Mouse (Mus musculus) embryonic stem cell, embryonic (primary cell): ENCODE measurements around the gene Snx21.

Experiments used
- CTCF ChIA-PET, 4 experiments: fragments of 300-600 bp in 2 of 4; fragments of 350-600 bp in 2 of 4; sonication (Branson Sonifier 250); formaldehyde crosslinking; loops; one replicate each; lab custom pipeline; 2022; ENCODE audit warnings: inconsistent platforms in 2 of 4; lab: Charles Lee
- POLR2A ChIA-PET, 4 experiments: fragments of 300-600 bp in 2 of 4; fragments of 350-600 bp in 2 of 4; sonication (Branson Sonifier 250); formaldehyde crosslinking; loops; one replicate each; lab custom pipeline; 2022; ENCODE audit warnings: antibody characterized with exemption in 4 of 4, inconsistent platforms in 1 of 4; lab: Charles Lee

Snx21 gene

DNA sequence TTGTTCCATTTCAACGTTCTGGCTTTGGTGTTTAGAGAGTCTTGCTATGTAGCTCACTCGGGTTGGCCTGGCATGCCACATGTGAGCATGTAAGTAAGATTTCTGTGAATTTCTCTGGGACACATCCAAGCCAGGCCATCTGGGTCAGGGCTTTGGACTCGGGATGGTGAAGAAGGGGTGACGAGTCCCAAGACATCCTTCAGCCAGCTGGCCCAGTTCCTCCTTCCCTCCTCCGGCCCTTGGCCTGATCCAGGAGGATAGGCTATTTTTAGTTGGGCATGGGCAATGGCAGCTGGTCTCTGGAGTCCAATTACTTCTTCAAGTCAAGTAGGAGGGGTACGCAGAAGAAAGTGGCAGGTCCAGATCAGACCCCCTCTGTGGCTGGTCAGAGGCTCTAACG is 6.8 kb upstream of the Snx21 start:
- POLR2A ChIA-PET = interaction anchor here in 2 of 4 experiments (1.5 to 23.4 kb wide), 3 partner anchors 13 to 26 kb away, joined by 3 to 366 read pairs (median 5); partner anchors contain the start of genes Acot8 (in 1 of the 2), Ube2c (in 1 of the 2) and Zswim3 (in 1 of the 2)
- CTCF ChIA-PET = interaction anchor here in 2 of 4 experiments (1.1 to 2.2 kb wide), 2 partner anchors 15 kb away, joined by 3 to 6 read pairs; no protein-coding TSS in a partner anchor

DNA sequence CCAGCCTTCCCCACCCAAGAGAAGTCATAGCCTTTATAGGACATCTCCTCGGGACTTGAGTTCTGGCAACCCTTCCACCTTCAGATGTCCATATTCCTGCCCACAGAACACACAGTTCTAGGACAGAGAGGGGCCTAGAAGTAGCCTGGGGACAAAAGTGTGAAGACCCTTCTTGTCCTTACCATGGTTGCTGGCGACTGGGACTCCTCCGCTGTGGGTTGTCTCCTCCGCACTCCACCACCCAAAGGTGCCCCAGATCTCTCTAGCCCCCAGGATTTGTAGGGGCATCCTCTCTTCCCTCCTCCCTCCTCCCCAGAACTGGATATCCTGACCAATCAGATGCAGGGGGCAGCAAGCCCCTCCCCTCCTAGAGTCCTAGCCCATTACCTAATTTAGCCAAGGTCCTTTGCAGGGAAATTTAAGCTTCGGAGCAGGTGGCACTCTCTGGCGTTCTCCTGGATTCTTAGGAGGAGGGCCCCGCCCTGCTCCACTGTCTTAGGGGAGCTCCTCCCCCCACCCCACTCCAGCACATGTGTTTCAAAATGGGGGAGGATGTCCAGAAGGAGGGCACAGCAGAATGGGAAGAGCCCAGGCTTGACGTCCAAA is 6.0 kb upstream of the Snx21 start, which contains the start of gene Tnnc2:
Gene Tnnc2, minus strand, starts transcription at position 487 of the 606 bp plus-strand sequence.
- ChIA-PET CTCF (interaction anchor here in 3 of 4 experiments (0.6 to 1.7 kb wide), 4 partner anchors 9 to 15 kb away, joined by 3 to 6 read pairs (median 4); no protein-coding TSS in a partner anchor), POLR2A (interaction anchor here (0.6 to 23.4 kb wide), 15 partner anchors 10 to 1207 kb away, joined by 3 to 366 read pairs (median 5); partner anchors contain the start of genes Acot8 (in 3 of the 4), Zswim3 (in 3 of the 4), Ube2c (in 2 of the 4) and Zswim1 (in 1 of the 4))

DNA sequence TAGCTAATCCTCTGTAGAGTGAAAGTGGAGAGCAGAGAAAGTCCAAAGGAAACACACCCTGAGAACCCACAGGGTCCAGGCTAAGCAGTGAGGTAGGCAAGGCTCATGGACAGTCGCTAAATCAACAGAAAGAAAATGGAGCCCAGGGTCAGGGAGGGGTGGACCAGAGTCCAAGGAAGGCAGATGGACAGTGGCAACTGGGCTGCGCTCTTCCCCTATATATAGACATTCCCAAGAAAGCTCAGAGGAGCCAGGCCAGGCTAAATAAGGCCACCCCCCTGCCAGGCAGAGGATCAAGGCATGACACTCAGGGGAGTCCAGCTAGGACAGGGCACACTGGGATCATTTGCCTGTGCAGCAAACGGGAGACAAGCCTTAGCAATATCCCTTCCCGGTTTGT is 3.7 kb upstream of the Snx21 start:
- CTCF ChIA-PET = interaction anchor here in 3 of 4 experiments (1.0 to 5.3 kb wide), 5 partner anchors 10 to 12 kb away, joined by 3 to 42 read pairs (median 4); no protein-coding TSS in a partner anchor

DNA sequence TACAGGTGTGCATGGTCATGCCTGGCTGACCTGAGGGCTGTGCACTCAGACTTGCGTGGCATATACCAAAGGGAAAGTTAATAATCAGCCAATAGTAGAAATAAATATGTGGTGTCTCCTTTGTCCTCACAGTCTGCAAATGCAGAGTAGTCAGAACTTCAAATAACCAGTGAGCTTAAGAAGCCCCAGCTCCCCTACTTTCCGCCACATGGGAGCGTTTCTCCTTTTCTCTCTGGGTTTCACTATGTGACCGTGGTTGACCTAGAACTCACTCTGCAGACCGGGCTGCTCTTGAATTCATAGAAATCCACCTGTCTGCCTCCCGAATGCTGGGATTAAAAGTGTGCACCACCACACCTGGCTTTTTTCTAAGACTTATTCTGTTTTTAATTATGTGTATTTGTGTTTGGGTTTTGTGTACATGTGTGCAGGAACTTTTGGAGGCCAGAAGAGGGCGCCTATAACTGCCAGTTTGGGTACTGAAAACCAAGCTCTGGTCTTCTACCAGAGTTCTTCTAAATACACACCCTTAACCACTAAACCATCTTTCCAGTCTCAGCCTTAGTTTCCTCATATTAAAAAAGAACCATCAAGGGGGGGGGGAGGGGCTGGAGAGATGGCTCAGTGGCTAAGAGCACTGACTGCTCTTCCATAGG is 1.6 kb upstream of the Snx21 start:
- CTCF ChIA-PET = interaction anchor here (0.5 to 5.3 kb wide), 51 partner anchors 10 to 1533 kb away, joined by 3 to 91 read pairs (median 4); partner anchors contain the start of genes Acot8 (in 2 of the 4), Ube2c (in 2 of the 4), Zswim3 (in 2 of the 4) and Ctsa (in 1 of the 4)
- POLR2A ChIA-PET = interaction anchor here (0.6 to 23.4 kb wide), 25 partner anchors 9 to 394 kb away, joined by 3 to 366 read pairs (median 6); partner anchors contain the start of genes Ube2c (in 3 of the 4), Acot8 (in 2 of the 4), Zswim1 (in 2 of the 4) and Zswim3 (in 2 of the 4)

More for the DNA sequence above, 3.7 kb upstream of the Snx21 start:
- POLR2A ChIA-PET = interaction anchor here in 2 of 4 experiments (1.0 to 23.4 kb wide), 7 partner anchors 9 to 338 kb away, joined by 3 to 366 read pairs (median 5); partner anchors contain the start of genes Acot8 (in 1 of the 2), Sdc4 (in 1 of the 2), Ube2c (in 1 of the 2) and Zswim1 (in 1 of the 2)

DNA sequence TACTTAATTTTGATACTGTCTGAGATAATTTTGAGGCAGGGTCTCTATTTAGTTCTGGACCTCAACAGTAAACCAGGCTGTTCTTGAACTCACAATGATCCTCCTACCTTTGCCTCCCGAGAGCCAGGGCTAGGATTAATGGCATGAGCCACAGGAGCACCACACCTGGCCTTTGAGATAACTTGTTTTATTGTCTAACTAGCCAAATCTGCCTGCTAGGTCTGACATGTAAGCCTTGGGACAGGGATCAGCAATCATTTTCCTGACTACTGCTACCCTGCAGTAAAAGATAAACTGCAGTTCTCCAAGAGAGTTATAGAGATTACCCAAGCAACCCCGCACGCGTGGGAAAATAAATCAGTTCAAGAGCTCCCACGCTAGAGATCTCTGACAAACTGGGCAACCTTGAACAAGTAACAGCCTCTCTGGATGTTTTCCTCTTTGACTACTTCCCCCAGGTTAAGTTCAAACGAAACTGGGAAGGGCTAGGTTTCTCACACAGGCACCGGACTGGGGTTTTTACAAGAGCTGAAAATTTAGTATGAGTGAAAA is 678 bp upstream of the Snx21 start:
- POLR2A ChIA-PET = interaction anchor here (0.6 to 23.4 kb wide), 41 partner anchors 8 to 115 kb away, joined by 3 to 366 read pairs (median 6); partner anchors contain the start of genes Acot8 (in 3 of the 4), Ube2c (in 3 of the 4), Zswim3 (in 3 of the 4) and Ctsa (in 2 of the 4)
- CTCF ChIA-PET = interaction anchor here (0.6 to 5.3 kb wide), 53 partner anchors 8 to 395 kb away, joined by 3 to 91 read pairs (median 4); partner anchors contain the start of genes Acot8 (in 2 of the 4), Ube2c (in 2 of the 4), Zswim3 (in 2 of the 4) and Ctsa (in 1 of the 4)

DNA sequence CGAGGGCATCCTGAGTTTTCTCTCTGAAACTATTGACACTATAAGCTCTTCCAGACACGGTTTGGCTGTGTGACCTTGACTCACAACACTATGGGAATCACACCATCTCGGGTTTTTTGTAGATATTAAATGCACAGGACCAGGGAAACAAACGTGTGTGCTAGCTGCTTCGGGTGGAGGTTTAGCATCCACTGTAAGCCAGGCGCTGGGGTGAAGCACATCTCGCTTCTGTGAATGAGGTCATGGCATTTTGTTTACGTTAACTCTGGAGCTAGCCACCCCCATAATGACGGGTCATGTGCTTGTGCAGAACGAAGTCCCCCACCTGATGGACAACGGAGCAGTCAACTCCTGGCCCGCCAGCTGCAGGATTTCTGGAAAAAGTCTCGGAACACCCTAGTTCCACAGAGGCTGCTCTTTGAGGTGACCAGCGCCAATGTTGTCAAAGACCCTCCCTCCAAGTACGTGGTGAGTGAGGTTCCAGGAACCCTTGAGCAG is 814 bp downstream of the Snx21 start:
- POLR2A ChIA-PET = interaction anchor here (0.7 to 23.4 kb wide), 36 partner anchors 7 to 343 kb away, joined by 3 to 366 read pairs (median 6); partner anchors contain the start of genes Acot8 (in 2 of the 4), Sdc4 (in 2 of the 4), Ube2c (in 2 of the 4) and Zswim1 (in 2 of the 4)
- CTCF ChIA-PET = interaction anchor here (0.6 to 5.3 kb wide), 14 partner anchors 7 to 81 kb away, joined by 3 to 91 read pairs (median 5); partner anchors contain the start of genes Acot8 (in 1 of the 4), Ube2c (in 1 of the 4) and Zswim3 (in 1 of the 4)

DNA sequence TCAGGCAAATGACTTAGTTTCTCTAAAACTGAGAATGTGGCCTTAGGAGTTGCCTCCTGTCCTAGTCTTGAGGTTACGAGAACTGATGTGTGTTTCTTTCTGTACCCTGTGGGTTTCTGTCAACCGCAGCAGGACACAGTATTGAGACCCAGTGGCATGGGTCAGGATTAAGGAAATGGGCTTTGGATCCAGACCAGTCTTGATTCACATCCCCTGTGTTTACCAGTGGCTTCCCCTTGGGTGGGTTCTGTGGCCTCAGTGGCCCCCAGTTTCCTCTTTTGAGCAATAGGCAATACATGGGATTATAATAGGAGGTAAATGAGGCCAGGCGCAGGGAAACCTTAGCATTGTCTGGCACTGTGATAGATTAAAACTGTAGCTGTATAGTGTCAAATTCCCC is 1.4 kb downstream of the Snx21 start:
- POLR2A ChIA-PET = interaction anchor here in 2 of 4 experiments (0.6 to 24.1 kb wide), 25 partner anchors 6 to 230 kb away, joined by 3 to 694 read pairs (median 10); partner anchors contain the start of genes Acot8 (in 2 of the 2), Ube2c (in 2 of the 2), Zswim1 (in 2 of the 2) and Zswim3 (in 2 of the 2)
- CTCF ChIA-PET = interaction anchor here in 3 of 4 experiments (0.9 to 5.3 kb wide), 5 partner anchors 7 to 18 kb away, joined by 3 to 91 read pairs (median 3); partner anchors contain the start of genes Acot8 (in 1 of the 3) and Zswim3 (in 1 of the 3)

DNA sequence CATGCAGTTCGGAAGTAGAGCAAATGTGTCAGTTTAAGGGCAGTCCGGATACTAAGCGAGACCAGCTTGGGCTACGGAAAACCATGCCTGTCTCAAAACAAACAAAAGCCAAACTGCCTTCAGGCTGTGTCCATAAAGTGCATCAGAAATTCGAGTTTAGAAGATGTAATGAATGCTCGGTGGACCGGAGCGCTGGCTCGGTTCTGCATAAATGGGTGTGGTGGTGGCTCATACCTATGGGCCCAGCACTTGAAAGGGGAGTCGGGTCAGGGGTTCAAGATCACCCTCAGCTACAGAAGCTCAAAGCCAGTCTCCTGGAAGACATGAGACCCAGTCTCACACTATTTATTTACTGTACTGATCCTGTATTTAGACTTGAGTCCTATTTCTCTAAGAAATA is 2.2 kb downstream of the Snx21 start:
- POLR2A ChIA-PET = interaction anchor here in 3 of 4 experiments (0.6 to 24.1 kb wide), 20 partner anchors 9 to 1580 kb away, joined by 3 to 694 read pairs (median 6); partner anchors contain the start of genes Acot8 (in 3 of the 3), Zswim3 (in 3 of the 3), Ube2c (in 2 of the 3) and Zswim1 (in 2 of the 3)
- CTCF ChIA-PET = interaction anchor here in 1 of 4 experiments (0.9 kb wide), 1 partner anchor 11 kb away, joined by 3 read pairs; no protein-coding TSS in a partner anchor

DNA sequence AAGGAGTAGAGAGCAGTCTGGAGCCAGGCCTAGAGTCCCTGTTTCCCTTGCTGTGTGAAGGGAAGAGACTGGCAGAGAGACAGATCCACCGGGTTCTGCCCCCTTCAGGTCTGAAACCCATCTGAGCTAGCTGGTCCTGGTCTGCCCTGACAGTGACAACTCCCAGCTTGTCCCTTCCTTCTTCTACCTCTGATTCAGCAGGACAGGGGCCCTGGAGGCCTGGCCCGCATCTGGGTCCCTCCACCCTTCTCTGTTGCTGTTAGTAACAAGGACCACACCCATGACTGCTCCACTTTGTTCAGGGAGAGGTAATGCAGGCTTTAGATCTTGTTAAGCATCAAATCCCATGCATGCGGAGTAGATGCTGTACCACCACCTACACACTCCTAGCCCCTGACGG is 2.8 kb downstream of the Snx21 start:
- ChIA-PET POLR2A (interaction anchor here in 3 of 4 experiments (0.6 to 24.1 kb wide), 17 partner anchors 10 to 103 kb away, joined by 3 to 694 read pairs (median 7); partner anchors contain the start of genes Acot8 (in 3 of the 3), Zswim3 (in 3 of the 3), Ube2c (in 2 of the 3) and Zswim1 (in 2 of the 3)), CTCF (interaction anchor here in 3 of 4 experiments (0.7 to 1.3 kb wide), 4 partner anchors 8 to 79 kb away, joined by 3 to 4 read pairs (median 3); partner anchors contain the start of gene Tnnc2 (in 1 of the 3))

DNA sequence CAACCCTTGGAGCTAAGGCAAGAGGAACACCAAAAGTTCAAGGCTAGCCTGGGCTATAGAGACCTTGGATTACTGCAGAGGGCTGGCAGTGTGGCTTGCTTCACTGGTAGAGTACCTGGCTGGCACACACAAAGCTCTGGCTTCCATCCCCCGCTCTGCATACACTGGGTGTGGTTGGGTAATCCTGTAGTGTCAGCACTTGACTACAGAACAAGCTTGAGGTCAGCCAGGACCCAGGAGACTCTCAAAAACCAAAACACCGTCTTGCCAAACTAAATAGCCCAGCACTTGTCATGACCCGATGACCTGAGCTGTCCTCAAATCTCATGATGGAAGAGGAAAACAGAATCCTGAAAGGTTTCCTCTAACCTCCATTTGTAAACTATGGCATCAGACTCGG is 4.8 kb downstream of the Snx21 start:
- ChIA-PET POLR2A (interaction anchor here in 2 of 4 experiments (1.7 to 24.1 kb wide), 8 partner anchors 11 to 45 kb away, joined by 4 to 694 read pairs (median 156); partner anchors contain the start of genes Acot8 (in 2 of the 2), Ctsa (in 2 of the 2), Neurl2 (in 2 of the 2) and Zswim1 (in 2 of the 2)), CTCF (interaction anchor here in 2 of 4 experiments (0.5 to 1.7 kb wide), 3 partner anchors 8 to 75 kb away, joined by 4 to 5 read pairs (median 4); no protein-coding TSS in a partner anchor)

DNA sequence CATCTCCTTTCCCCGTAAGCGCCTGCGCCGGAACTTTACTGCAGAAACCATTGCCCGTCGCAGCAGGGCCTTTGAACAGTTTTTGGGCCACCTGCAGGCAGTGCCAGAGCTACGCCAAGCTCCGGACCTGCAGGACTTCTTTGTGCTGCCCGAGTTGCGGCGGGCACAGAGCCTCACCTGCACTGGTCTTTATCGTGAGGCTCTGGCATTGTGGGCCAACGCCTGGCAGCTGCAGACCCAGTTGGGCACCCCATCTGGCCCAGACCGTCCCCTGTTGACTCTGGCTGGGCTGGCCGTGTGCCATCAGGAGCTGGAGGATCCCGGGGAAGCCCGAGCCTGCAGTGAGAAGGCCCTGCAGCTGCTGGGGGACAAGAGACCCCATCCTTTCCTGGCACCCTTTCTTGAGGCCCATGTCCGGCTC is 6.2 kb downstream of the Snx21 start:
- ChIA-PET CTCF (interaction anchor here in 3 of 4 experiments (0.5 to 6.8 kb wide), 13 partner anchors 7 to 375 kb away, joined by 3 to 91 read pairs (median 4); partner anchors contain the start of genes Snx21 (in 2 of the 3), Acot8 (in 1 of the 3), Zswim1 (in 1 of the 3) and Zswim3 (in 1 of the 3)), POLR2A (interaction anchor here in 3 of 4 experiments (1.0 to 24.1 kb wide), 16 partner anchors 7 to 122 kb away, joined by 3 to 694 read pairs (median 16); partner anchors contain the start of genes Acot8 (in 2 of the 3), Zswim1 (in 2 of the 3), Zswim3 (in 2 of the 3) and Ctsa (in 1 of the 3))

DNA sequence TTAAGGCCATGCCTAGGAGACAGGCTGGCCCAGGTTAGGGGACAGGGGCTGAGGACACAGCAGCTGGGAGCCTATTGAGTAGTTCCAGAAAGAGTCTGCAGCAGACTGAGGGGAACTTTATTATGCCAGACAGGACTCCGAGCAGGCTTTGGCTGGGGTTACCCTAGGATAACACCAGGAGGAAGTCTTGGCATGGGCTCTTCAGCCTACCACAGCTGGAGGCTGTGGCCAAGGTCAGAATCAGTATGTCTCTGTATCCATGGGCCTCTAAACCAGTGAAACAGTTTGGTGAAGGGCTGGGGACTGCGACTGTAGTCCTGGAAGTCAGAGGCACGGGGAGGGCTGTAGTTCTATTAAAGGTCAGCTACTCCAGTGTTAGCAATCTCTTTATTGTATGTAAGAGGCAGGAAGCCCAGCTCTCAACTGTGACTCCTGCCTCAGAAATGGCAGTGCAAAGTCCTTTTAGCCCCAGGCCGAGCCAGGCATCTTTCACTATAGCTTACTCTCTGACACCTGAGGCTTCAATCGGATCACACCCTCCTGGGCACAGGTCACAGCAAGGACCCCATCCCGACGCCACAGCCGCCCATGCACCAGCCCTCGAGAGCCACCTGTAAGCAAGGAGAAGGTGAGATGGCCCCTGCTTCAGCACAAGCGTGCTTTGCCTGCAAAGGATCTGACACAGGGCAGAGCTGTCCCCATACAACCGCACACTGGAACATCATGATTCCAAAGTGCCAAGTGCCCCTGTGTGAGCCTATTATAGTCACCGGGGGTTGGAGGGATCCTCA is 7.0 kb downstream of the Snx21 start:
- ChIA-PET CTCF (interaction anchor here (0.6 to 6.8 kb wide), 60 partner anchors 8 to 508 kb away, joined by 3 to 91 read pairs (median 6); partner anchors contain the start of genes Acot8 (in 4 of the 4), Zswim1 (in 4 of the 4), Zswim3 (in 4 of the 4) and Snx21 (in 3 of the 4)), POLR2A (interaction anchor here in 3 of 4 experiments (0.6 to 24.1 kb wide), 42 partner anchors 8 to 1066 kb away, joined by 3 to 694 read pairs (median 8); partner anchors contain the start of genes Acot8 (in 3 of the 3), Snx21 (in 3 of the 3), Ube2c (in 3 of the 3) and Zswim1 (in 3 of the 3))

DNA sequence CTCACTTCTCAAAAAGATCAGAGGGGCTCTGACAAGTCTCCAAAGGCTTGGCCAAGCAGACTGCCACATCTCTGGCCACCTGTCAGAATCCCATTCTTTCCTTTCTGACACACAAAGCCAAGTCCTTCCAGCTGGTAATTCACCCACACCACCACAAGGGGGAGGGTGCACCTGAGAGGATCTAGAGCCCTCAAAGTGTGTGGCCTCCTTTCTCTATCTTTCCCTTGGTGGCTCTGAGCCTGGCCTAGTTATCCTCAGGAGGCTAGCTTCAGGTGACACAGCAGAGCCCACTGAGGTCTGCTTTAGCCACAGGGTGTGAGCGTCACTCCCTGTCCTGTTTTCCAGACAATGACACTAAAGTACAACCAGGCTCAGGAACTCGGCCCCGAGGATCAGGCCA is 7.6 kb downstream of the Snx21 start:
- POLR2A ChIA-PET = interaction anchor here (0.5 to 24.1 kb wide), 59 partner anchors 8 to 1730 kb away, joined by 3 to 694 read pairs (median 5); partner anchors contain the start of genes Acot8 (in 4 of the 4), Zswim3 (in 4 of the 4), Snx21 (in 3 of the 4) and Ube2c (in 3 of the 4)

DNA sequence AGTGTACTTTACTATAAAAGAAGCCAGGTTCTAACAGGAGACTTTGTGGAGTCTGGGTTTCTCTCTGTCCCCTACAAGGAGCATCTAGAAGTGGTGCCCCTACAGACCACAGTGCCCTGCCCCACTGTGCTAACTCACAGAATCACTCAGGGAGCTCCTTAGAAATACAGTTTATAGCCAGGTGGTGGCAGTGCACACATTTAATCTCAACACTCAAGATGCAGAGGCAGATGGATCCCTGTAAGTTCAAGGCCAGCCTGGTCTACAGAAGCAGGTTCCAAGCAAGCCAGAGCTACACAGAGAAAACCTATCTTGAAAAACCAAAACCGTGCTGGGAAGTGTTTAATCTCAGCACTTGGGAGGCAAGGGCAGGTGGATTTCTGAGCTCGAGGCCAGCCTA is 8.1 kb downstream of the Snx21 start:
- POLR2A ChIA-PET = interaction anchor here (0.5 to 24.1 kb wide), 70 partner anchors 8 to 1729 kb away, joined by 3 to 694 read pairs (median 5); partner anchors contain the start of genes Acot8 (in 4 of the 4), Zswim3 (in 4 of the 4), Snx21 (in 3 of the 4) and Ube2c (in 3 of the 4)
- CTCF ChIA-PET = interaction anchor here (0.5 to 6.8 kb wide), 114 partner anchors 8 to 1600 kb away, joined by 3 to 91 read pairs (median 5); partner anchors contain the start of genes Acot8 (in 4 of the 4), Snx21 (in 4 of the 4), Zswim1 (in 4 of the 4) and Zswim3 (in 4 of the 4)

More for the DNA sequence above, 7.6 kb downstream of the Snx21 start:
- CTCF ChIA-PET = interaction anchor here (0.6 to 6.8 kb wide), 90 partner anchors 8 to 507 kb away, joined by 3 to 91 read pairs (median 5); partner anchors contain the start of genes Acot8 (in 4 of the 4), Zswim1 (in 4 of the 4), Zswim3 (in 4 of the 4) and Ctsa (in 3 of the 4)
